Mouse (Mus musculus): ENCODE measurements around the gene 0610037L13Rik. TPM values are rescaled to one million over a fixed set of nuclear protein-coding genes. Genes with fewer than 3 reads are reported as not detected.

The 0610037L13Rik gene
- polyA plus RNA-seq, 1 experiment = 79.0 TPM

- Histone ChIP-seq H3K4me3 (no peak overlapping the region), H3K4me2 (ENCODE audit: low read depth) (no peak overlapping the region), H3ac (ENCODE audit: control insufficient read depth, insufficient read length) (no peak overlapping the region), H3K27me3 (ENCODE audit: control insufficient read depth, insufficient read depth, insufficient read length) (no peaks in the 10 kb centered on the region), H3K79me2 (ENCODE audit: control insufficient read depth, insufficient read depth) (no peaks in the 10 kb centered on the region), H3K36me3 (ENCODE audit: control insufficient read depth, insufficient read depth) (no peaks in the 10 kb centered on the region)
- TF ChIP-seq MYOD1 (IDR thresholded peaks at IDR 0.05; ENCODE audit: control insufficient read depth in 1 of 3, insufficient read length in 2 of 3, low read depth in 2 of 3) (no peak), TCF3 (IDR thresholded peaks at IDR 0.05; ENCODE audit: insufficient read length, low read depth) (no peak), REST (IDR thresholded peaks at IDR 0.05; ENCODE audit: insufficient read depth, insufficient read length) (no peak), POLR2AphosphoS2 (IDR thresholded peaks at IDR 0.05; ENCODE audit: insufficient read length, low read depth) (no peak), USF1 (IDR thresholded peaks at IDR 0.05; ENCODE audit: low read depth) (no peak), SRF (IDR thresholded peaks at IDR 0.05; ENCODE audit: control insufficient read depth, insufficient read length, low read depth) (no peak), TCF12 (IDR thresholded peaks at IDR 0.05; ENCODE audit: insufficient read depth, poor library complexity, severe bottlenecking) (no peak), MYOG (IDR thresholded peaks at IDR 0.05; ENCODE audit: control insufficient read depth in 1 of 3, insufficient read depth in 1 of 3, insufficient read length in 2 of 3, low read depth in 2 of 3) (no peak), POLR2A (IDR thresholded peaks at IDR 0.05; ENCODE audit: insufficient read length, low read depth) (no peak), MAX (IDR thresholded peaks at IDR 0.05; ENCODE audit: low read depth) (no peak), E2F4 (IDR thresholded peaks at IDR 0.05; ENCODE audit: insufficient read depth) (no peak), CEBPB (IDR thresholded peaks at IDR 0.05; ENCODE audit: insufficient read depth, poor library complexity, severe bottlenecking) (no peak)
Measured at GRCm38 (mm10) chr4:107937338-107937737, 47.7 kb downstream of the 0610037L13Rik start.

GRCm38 (mm10) chr4:107938124-107938523 lies 48.5 kb downstream of the 0610037L13Rik start:
- Histone ChIP-seq H3K4me3 (no peak overlapping the region), H3K36me3 (ENCODE audit: control insufficient read depth, insufficient read depth) (no peaks in the 10 kb centered on the region), H3K79me2 (ENCODE audit: control insufficient read depth, insufficient read depth) (no peaks in the 10 kb centered on the region), H3K27me3 (ENCODE audit: control insufficient read depth, insufficient read depth, insufficient read length) (no peaks in the 10 kb centered on the region), H3K4me2 (ENCODE audit: low read depth) (no peak overlapping the region), H3ac (ENCODE audit: control insufficient read depth, insufficient read length) (no peak overlapping the region)
- TF ChIP-seq REST (IDR thresholded peaks at IDR 0.05; ENCODE audit: insufficient read depth, insufficient read length) = no peak
- TF ChIP-seq TCF12 (IDR thresholded peaks at IDR 0.05; ENCODE audit: insufficient read depth, poor library complexity, severe bottlenecking) = no peak
- TF ChIP-seq TCF3 (IDR thresholded peaks at IDR 0.05; ENCODE audit: insufficient read length, low read depth) = no peak
- no peak for TF ChIP-seq E2F4 (IDR thresholded peaks at IDR 0.05; ENCODE audit: insufficient read depth)
- TF ChIP-seq USF1 (IDR thresholded peaks at IDR 0.05; ENCODE audit: low read depth) = no peak

GRCm38 (mm10) chr4:107942741-107943140 lies 53.1 kb downstream of the 0610037L13Rik start:
- no peak for TF ChIP-seq REST (IDR thresholded peaks at IDR 0.05; ENCODE audit: insufficient read depth, insufficient read length)
- TF ChIP-seq CEBPB (IDR thresholded peaks at IDR 0.05; ENCODE audit: insufficient read depth, poor library complexity, severe bottlenecking) = no peak
- no peak for TF ChIP-seq E2F4 (IDR thresholded peaks at IDR 0.05; ENCODE audit: insufficient read depth)
- TF ChIP-seq MYOG (IDR thresholded peaks at IDR 0.05; ENCODE audit: control insufficient read depth in 1 of 3, insufficient read depth in 1 of 3, insufficient read length in 2 of 3, low read depth in 2 of 3) = no peak
- no peak for TF ChIP-seq TCF12 (IDR thresholded peaks at IDR 0.05; ENCODE audit: insufficient read depth, poor library complexity, severe bottlenecking)
- TF ChIP-seq USF1 (IDR thresholded peaks at IDR 0.05; ENCODE audit: low read depth) = no peak
- TF ChIP-seq TCF3 (IDR thresholded peaks at IDR 0.05; ENCODE audit: insufficient read length, low read depth) = no peak
- TF ChIP-seq POLR2A (IDR thresholded peaks at IDR 0.05; ENCODE audit: insufficient read length, low read depth) = no peak
- no peak for TF ChIP-seq MYOD1 (IDR thresholded peaks at IDR 0.05; ENCODE audit: control insufficient read depth in 1 of 3, insufficient read length in 2 of 3, low read depth in 2 of 3)
- TF ChIP-seq SRF (IDR thresholded peaks at IDR 0.05; ENCODE audit: control insufficient read depth, insufficient read length, low read depth) = no peak
- no peak for TF ChIP-seq POLR2AphosphoS2 (IDR thresholded peaks at IDR 0.05; ENCODE audit: insufficient read length, low read depth)
- TF ChIP-seq MAX (IDR thresholded peaks at IDR 0.05; ENCODE audit: low read depth) = no peak
- H3K4me2 ChIP-seq (ENCODE audit: low read depth) = no peak overlapping the region
- H3K36me3 ChIP-seq (ENCODE audit: control insufficient read depth, insufficient read depth) = no peaks in the 10 kb centered on the region
- H3ac ChIP-seq (ENCODE audit: control insufficient read depth, insufficient read length) = no peak overlapping the region
- H3K4me3 ChIP-seq = no peak overlapping the region
- H3K79me2 ChIP-seq (ENCODE audit: control insufficient read depth, insufficient read depth) = no peaks in the 10 kb centered on the region
- H3K27me3 ChIP-seq (ENCODE audit: control insufficient read depth, insufficient read depth, insufficient read length) = no peaks in the 10 kb centered on the region

- H3K27me3 ChIP-seq (ENCODE audit: control insufficient read depth, insufficient read depth, insufficient read length) = no peaks in the 10 kb centered on the region
- H3K79me2 ChIP-seq (ENCODE audit: control insufficient read depth, insufficient read depth) = no peaks in the 10 kb centered on the region
- no peak overlapping the region for H3K4me3 ChIP-seq
- no peaks in the 10 kb centered on the region for H3K36me3 ChIP-seq (ENCODE audit: control insufficient read depth, insufficient read depth)
- no peak overlapping the region for H3ac ChIP-seq (ENCODE audit: control insufficient read depth, insufficient read length)
- TF ChIP-seq POLR2AphosphoS2 (IDR thresholded peaks at IDR 0.05; ENCODE audit: insufficient read length, low read depth) (no peak), MYOD1 (IDR thresholded peaks at IDR 0.05; ENCODE audit: control insufficient read depth in 1 of 3, insufficient read length in 2 of 3, low read depth in 2 of 3) (no peak), MYOG (IDR thresholded peaks at IDR 0.05; ENCODE audit: control insufficient read depth in 1 of 3, insufficient read depth in 1 of 3, insufficient read length in 2 of 3, low read depth in 2 of 3) (no peak), CEBPB (IDR thresholded peaks at IDR 0.05; ENCODE audit: insufficient read depth, poor library complexity, severe bottlenecking) (no peak), TCF3 (IDR thresholded peaks at IDR 0.05; ENCODE audit: insufficient read length, low read depth) (no peak), MAX (IDR thresholded peaks at IDR 0.05; ENCODE audit: low read depth) (no peak), REST (IDR thresholded peaks at IDR 0.05; ENCODE audit: insufficient read depth, insufficient read length) (no peak), SRF (IDR thresholded peaks at IDR 0.05; ENCODE audit: control insufficient read depth, insufficient read length, low read depth) (no peak), USF1 (IDR thresholded peaks at IDR 0.05; ENCODE audit: low read depth) (no peak)
- H3K4me2 ChIP-seq (ENCODE audit: low read depth) = no peak overlapping the region
Measured at GRCm38 (mm10) chr4:107944141-107944540, 54.5 kb downstream of the 0610037L13Rik start.

Other genes starting within 250 kb of the 0610037L13Rik start
- not detected for gene Dmrtb1, start 205.6 kb upstream of the 0610037L13Rik start, polyA plus RNA-seq (2012; fragmentation: generic; extraction: Trizol)
- 3.2 TPM for gene Lrp8, start 87.6 kb upstream of the 0610037L13Rik start, polyA plus RNA-seq (2012; fragmentation: generic; extraction: Trizol)
- 90.0 TPM for gene Magoh, start 10.1 kb upstream of the 0610037L13Rik start, polyA plus RNA-seq (2012; fragmentation: generic; extraction: Trizol)
- gene Cpt2, start 33.8 kb downstream of the 0610037L13Rik start, polyA plus RNA-seq (2012; fragmentation: generic; extraction: Trizol) = 29.4 TPM
- 0.22 TPM for gene Slc1a7, start 78.5 kb downstream of the 0610037L13Rik start, polyA plus RNA-seq (2012; fragmentation: generic; extraction: Trizol)
- gene Podn, start 206.6 kb downstream of the 0610037L13Rik start, polyA plus RNA-seq (2012; fragmentation: generic; extraction: Trizol) = 0.10 TPM

Measured in myocyte (in vitro differentiated cells).